Mouse (Mus musculus) testis, adult 2 months (tissue): Measurements from ENCODE around the gene Dtx3l. TPM values are rescaled to one million over a fixed set of nuclear protein-coding genes. Genes with fewer than 3 reads are reported as not detected.

ENCODE experiments used
- H3K27ac ChIP-seq: fragments of 200-500 bp; 2 replicates; pipeline ENCODE4 v1.5.1; 2012; ENCODE audit warnings: low read depth, low read length; ENCODE audit not compliant: control insufficient read depth, insufficient read depth
- H3K27me3 ChIP-seq: fragments of 200-500 bp; 2 replicates; pipeline ENCODE4 v1.6.1; 2012; ENCODE audit warnings: mild to moderate bottlenecking, low read length, moderate library complexity; ENCODE audit not compliant: control insufficient read depth, insufficient read depth
- H3K36me3 ChIP-seq: fragments of 200-500 bp; 2 replicates; pipeline ENCODE4 v1.6.1; 2012; ENCODE audit warnings: mild to moderate bottlenecking, low read length; ENCODE audit not compliant: control insufficient read depth, insufficient read depth
- H3K4me1 ChIP-seq: fragments of 200-500 bp; 2 replicates; pipeline ENCODE4 v1.6.1; 2012; ENCODE audit warnings: low read length; ENCODE audit not compliant: control insufficient read depth, insufficient read depth
- H3K4me3 ChIP-seq: fragments of 200-500 bp; 2 replicates; pipeline ENCODE4 v1.5.1; 2012; ENCODE audit warnings: low read depth, mild to moderate bottlenecking, low read length, moderate library complexity, mixed read lengths; ENCODE audit not compliant: control insufficient read depth
- CTCF ChIP-seq: fragments of 200-500 bp; IDR thresholded peaks from 2 replicates; pipeline ENCODE4 v1.5.1; 2012; ENCODE audit warnings: low read depth, mild to moderate bottlenecking, inconsistent platforms, low read length, moderate library complexity; ENCODE audit not compliant: control insufficient read depth, insufficient read depth, insufficient replicate concordance
- POLR2A ChIP-seq: fragments of 200-500 bp; IDR thresholded peaks from 2 replicates; pipeline ENCODE4 v1.6.1; 2012; ENCODE audit warnings: low read depth, mild to moderate bottlenecking, inconsistent platforms, low read length, moderate library complexity; ENCODE audit not compliant: control insufficient read depth
- polyA plus RNA-seq: library from polyadenylated mRNA; depleted of rRNA; stranded (reverse); fragments of >200 nt; gene quantifications from 2 replicates; pipeline ENCODE4 v1.2.3, GENCODE M21; 2012

Gene Dtx3l
- polyA plus RNA-seq, 1 experiment = 0.44 TPM

DNA sequence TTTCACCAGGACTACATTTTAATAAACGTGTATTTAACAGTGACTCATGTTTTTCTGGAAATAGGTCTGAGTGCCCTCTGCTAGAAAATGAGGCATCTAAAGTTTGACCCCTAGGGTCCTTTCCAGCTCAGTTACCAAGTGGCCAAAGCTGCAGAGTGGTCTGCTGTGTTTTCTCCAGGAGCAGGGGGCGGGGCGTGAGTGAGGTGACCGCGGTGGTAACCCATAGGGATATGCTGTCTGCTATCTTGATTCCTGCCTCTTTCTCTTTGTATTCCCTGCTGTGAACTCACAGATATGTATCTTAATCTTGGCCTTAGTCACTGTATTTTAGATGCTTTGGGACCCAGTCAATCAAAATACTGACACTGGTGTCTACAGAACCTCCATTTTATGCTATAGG lies 14.6 kb downstream of the Dtx3l start:
- H3K36me3 ChIP-seq = no peaks in the 10 kb centered on the region
- H3K27ac ChIP-seq = no peak overlapping the region
- no peaks in the 10 kb centered on the region for H3K27me3 ChIP-seq
- H3K4me1 ChIP-seq = no peaks in the 10 kb centered on the region
- TF ChIP-seq POLR2A = no peak
- no peak for TF ChIP-seq CTCF
- H3K4me3 ChIP-seq = no peak overlapping the region

DNA sequence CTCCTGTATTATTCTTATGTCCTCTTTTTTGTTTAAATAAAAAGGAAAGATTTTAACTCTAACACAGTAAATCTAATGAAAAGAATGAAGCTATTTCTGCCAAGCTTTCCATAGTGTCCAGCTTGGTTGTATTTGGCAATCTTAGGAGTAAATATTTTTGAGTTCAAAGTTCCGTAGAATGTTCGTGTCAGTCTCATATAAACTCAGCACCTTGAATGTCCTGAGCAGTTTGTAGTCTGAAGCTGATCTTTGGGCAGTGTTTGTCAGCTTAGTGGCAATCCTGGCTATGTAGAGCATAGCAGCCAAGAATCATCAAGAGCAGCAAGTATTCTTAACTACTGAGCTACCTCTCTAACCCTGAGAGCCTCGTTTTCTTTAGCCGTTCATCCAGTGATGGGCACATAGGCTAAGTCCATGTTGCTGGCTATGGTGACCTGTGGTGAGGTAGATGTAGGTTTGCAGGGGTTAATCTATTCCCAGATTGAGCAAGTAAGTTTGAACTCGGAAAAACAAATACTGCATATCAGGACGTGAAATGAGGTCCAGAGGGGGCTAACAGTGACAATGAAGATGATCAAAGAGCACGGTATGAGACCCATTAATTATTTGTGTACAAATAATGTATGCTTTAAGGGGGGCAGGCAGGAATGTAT lies 15.3 kb downstream of the Dtx3l start:
- no peaks in the 10 kb centered on the region for H3K4me1 ChIP-seq
- no peak overlapping the region for H3K27ac ChIP-seq
- no peak overlapping the region for H3K4me3 ChIP-seq
- no peak for TF ChIP-seq POLR2A
- TF ChIP-seq CTCF = no peak
- no peaks in the 10 kb centered on the region for H3K36me3 ChIP-seq
- H3K27me3 ChIP-seq = no peaks in the 10 kb centered on the region

DNA sequence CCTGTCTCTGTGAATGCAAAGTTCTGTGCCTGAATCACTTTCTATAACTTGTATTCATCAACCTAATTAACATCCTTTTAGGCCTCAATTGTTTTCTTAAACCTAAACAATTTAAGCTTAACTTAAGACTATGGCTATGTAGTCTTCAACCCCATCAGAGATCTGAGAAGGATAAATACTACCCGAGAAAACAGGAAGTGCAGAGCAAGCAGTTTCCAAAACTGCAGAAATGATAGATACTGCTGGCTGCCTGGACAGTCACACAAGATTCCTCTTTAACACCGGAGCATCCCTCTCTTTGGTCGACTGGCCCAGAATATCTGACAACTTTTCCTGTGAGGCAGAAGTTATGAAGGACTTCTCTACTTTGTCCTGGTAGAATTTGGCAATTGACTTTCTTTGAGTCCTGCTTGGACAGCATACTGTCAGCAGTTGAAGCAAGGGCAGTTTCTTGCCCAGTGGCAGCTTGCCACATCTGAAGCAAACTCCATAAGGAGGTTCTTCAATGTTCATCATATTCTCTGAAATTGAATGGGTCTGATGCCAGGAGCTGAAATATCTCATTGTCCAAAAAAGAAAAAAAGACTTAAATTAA lies 16.6 kb downstream of the Dtx3l start:
- Histone ChIP-seq H3K36me3 (no peaks in the 10 kb centered on the region), H3K4me3 (no peak overlapping the region), H3K4me1 (no peaks in the 10 kb centered on the region), H3K27me3 (no peaks in the 10 kb centered on the region), H3K27ac (no peak overlapping the region)
- TF ChIP-seq CTCF (no peak), POLR2A (no peak)

DNA sequence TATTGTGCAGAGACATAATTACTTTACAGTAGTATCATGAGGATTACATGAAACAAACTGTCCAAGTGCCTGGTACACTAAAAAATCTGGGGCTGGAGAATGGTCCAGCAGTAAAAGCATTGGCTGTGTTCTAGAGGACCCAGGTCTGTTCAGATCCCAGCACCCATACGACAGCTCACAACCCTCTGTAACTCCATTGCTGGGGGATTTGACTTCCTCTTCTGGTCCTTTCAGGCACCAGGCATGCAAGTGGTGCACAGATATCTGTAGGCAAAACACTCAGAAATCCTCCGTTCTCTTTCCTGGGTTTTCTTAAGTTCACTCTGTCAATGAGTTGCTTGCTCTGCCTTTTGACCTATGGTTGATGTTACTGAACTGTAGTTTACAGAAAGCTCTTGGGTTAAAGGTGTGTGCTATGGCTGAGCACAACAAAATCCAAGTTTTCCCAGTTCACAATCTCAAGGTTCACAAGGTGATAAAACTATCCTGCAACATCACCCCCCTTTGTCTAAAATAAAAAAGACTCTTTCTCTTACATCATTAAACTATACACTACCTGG lies 17.2 kb downstream of the Dtx3l start:
- H3K36me3 ChIP-seq = no peaks in the 10 kb centered on the region
- TF ChIP-seq CTCF (no peak), POLR2A (no peak)
- H3K4me1 ChIP-seq = no peaks in the 10 kb centered on the region
- no peak overlapping the region for H3K27ac ChIP-seq
- no peak overlapping the region for H3K4me3 ChIP-seq
- H3K27me3 ChIP-seq = no peaks in the 10 kb centered on the region

DNA sequence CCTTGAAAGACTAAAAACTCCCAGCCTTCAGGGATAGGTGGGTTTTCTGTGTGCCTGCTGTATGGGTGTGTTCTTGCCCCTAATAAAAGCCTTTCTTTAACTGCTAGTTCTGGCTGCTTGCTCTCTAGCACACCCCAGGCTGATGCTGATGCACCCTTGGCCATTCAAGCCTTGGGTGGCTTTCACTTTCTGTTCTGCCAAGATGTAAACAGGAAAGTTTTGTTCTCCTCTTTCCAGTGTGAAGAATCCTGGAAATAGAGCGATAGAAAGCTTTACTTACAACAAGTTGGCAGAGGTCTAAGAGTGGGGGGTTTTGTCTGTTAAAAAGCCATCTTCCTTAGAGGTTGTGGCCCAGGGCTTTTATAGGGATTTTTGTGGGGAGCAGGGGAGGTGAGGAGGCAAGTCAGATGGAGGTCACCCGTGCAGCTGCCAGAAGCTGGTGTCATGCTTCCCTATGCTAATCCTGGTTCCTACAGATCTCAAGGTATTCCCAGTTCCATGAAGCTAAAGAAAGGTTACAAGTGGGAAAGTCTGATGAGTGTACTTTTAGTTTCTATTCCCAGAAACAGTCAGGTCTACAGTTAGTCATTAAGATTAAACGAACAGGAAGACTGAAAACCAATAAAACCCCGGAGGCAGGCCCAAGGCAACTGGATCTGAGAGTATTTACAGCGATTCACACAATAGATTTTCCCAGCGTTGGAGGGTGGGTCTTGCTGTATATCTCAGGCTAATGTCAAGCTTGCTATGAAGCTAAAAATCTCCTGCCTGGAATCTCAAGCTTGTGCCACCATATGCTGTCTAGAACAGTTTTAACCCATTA lies 20.0 kb downstream of the Dtx3l start:
- TF ChIP-seq CTCF (no peak), POLR2A (no peak)
- H3K4me3 ChIP-seq = no peak overlapping the region
- H3K4me1 ChIP-seq = no peaks in the 10 kb centered on the region
- H3K27me3 ChIP-seq = no peaks in the 10 kb centered on the region
- H3K27ac ChIP-seq = no peak overlapping the region
- no peaks in the 10 kb centered on the region for H3K36me3 ChIP-seq

DNA sequence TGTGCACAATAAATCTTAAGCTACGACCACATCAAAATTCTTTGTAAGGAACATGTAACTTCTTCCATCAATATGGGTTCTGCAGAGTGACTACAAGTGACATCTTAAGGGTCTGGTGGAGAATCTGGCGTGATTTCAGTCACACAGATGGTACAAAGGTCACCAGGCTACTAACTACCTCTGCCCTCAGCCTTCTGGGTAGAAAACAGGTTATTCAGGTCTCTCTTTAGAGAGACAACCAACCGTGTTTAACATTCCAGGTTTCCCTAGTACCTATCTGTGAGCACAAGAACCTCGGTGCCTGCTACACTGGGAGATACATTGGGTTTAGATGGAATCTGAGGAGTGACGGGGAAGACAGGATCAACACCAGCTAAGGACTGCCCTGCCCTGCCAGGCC lies 24.6 kb downstream of the Dtx3l start:
- no peaks in the 10 kb centered on the region for H3K4me1 ChIP-seq
- H3K27me3 ChIP-seq = no peaks in the 10 kb centered on the region
- no peak overlapping the region for H3K27ac ChIP-seq
- H3K4me3 ChIP-seq = no peak overlapping the region
- TF ChIP-seq POLR2A = no peak
- TF ChIP-seq CTCF = no peak
- H3K36me3 ChIP-seq = no peaks in the 10 kb centered on the region

DNA sequence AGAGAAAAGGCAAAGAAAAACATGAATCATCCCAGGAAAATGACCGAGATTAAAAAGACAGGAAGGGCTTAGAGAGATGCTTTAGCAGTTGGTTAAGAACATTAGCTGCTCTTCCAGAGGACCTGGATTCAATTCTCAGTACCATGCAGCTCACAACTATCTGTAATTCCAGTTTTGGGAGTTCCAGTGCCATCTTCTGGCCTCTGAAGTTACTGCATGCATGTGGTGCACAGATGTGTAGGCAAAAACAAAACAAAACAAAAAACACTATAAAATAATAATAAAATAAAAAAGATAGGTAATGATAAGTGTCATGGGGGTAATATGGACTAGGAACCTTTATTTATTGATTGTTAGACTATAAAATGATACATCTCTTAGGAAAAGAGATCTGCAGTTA lies 25.4 kb downstream of the Dtx3l start:
- no peak for TF ChIP-seq CTCF
- no peak for TF ChIP-seq POLR2A
- Histone ChIP-seq H3K36me3 (no peaks in the 10 kb centered on the region), H3K27ac (no peak overlapping the region), H3K4me3 (no peak overlapping the region), H3K27me3 (no peaks in the 10 kb centered on the region), H3K4me1 (no peaks in the 10 kb centered on the region)
